Mouse (Mus musculus): ENCODE data around the gene Hist1h2ap.

The Hist1h2ap gene

DNA sequence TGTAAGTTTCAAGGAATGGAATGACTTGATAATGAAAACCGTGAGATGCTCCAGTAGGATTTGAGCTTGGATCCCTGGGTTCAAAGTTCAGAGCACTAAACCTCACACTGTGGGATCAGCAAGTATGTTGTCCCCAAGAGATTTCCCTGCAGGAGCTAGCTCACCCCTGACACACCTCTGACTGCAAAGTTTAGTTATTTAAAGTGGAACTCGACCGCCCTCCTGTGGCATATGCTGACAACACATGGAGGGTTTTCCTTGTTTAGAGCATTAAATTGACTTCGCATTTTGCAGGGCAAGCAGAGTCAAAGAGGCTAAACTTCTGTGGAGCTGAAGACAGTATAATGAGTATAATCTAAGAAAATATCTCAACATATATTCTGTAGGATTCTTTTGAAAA is 30.2 kb downstream of the Hist1h2ap start:
- WGBS, result no CpG with 5 or more reads among the region's 4 CpGs

DNA sequence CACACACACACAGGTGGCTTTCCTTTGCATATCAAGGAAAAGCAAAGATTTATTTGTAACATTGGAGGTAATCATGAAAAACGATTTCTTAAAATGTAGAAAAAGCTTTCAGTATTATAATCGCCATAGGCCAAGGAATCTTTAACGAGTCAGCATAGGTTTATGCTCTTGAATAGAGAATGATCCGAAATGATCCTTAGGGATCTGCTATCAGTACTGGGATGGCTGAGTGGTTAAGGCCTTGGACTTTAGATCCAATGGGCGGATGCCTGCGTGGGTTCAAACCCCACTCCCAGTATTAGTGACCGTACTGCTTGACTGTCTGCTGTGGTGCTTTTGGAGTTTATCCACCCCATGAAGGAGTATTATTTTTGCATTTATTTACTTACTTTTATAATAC is 37.7 kb downstream of the Hist1h2ap start:
- 93% methylated on average over 7 of the region's 7 CpGs for WGBS

DNA sequence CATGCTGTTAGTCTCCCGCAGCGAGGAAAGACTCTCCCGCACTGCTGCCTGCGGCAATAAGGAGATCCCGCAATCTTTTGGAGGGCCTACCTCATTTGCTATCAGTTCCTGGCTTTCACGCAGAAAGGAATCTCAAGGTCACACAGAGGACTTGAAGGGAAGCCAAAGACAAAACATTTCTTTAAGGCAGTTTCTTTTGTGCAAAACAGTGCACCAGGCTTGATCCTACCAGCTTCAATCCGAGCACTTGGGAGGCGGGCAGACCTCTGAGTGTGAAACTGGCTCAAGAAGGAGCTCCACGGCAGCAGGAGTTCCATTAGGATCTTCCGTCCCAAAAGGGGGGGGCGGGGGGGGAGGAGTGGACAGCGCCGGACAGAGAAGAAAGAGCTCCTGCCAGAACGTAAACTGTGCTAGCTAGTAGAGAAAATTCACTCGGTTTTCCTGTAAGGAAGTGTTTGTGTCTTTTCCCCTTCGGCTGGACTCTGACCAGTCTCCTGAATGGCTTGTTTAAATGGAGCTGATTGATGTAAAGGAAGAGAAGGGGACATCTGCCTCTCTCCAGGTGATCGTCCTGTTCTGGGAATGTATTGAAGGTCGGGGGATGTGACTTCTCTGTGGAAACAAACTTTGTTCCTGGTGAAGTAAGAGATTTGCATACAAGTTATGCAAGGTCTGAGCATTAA is 42.6 kb downstream of the Hist1h2ap start:
- WGBS, result 15% methylated on average over 17 of the region's 18 CpGs

DNA sequence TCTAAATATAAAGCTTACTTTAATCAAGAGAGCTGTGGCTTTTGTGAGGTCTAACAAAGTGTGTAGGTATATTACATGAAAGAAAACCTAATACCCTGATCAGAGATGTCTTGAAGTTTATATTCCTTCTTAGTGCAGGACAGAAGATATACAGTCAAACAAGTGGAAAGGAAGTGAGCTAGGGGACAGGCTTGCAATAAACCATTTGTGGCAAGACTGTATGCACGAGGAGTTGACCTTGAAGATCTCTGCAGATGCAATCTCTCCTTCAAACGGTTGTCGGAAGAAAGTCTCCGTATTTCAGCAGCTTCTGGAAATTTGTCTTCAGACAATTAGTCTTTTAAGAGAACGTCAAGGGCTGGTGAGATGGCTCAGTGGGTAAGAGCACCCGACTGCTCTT is 43.4 kb downstream of the Hist1h2ap start:
- 71% methylated on average over 6 of the region's 6 CpGs for WGBS

DNA sequence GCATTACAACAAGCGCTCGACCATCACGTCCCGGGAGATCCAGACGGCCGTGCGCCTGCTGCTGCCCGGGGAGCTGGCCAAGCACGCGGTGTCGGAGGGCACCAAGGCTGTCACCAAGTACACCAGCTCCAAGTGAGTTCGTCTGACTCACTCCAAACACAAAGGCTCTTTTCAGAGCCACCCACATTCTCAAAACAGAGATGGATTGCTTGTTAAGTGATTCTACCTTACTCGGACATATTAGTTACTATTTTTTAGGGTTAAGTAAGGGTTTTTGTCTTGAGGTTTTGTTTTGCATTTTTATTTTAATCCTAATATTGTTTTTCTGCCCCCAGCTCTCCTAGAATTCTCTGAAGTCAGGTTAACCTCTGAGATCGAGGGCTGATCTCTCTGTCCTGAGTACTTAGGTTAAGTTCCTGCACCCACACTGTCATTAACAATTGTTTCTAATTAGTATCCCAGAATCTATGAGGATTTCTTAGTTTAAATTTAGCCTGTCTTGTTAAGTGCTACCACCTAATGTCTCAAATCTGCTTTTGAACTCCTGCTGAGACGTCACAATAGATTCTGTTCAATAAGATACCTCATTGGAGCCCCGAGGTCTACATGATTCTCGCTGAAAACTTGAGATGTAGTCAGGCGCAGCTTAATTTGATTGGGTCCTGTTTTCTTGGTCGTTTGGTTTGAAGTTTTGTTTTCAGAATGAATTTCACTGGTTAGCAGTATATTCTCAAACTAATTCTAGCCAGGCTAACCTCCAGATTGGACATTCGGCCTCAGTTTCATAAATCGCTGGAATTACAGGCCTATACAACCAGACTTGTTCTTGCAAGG is 45.3 kb downstream of the Hist1h2ap start:
- WGBS, result 29% methylated on average over 19 of the region's 21 CpGs

DNA sequence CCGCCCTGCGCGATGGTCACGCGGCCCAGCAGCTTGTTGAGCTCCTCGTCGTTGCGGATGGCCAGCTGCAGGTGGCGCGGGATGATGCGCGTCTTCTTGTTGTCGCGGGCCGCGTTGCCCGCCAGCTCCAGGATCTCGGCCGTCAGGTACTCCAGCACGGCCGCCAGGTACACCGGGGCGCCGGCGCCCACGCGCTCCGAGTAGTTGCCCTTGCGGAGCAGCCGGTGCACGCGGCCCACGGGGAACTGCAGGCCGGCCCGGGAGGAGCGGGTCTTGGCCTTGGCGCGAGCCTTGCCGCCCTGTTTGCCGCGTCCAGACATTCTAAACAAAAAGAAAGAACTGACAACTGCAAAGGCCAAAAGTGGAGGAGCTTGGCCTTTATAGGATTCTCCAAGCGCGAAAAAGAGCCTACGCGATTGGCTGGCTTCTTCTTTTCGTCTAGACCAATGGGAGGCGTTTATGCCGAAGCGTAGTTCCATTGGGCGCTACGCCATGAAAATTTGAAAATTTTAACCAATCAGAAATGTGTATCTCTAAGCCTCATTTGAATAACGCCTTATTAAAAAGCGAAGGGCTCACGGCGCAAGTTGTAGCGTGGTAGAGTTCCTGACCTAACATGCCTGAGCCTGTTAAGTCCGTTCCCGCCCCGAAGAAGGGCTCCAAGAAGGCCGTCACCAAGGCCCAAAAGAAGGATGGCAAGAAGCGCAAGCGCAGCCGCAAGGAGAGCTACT is 46.2 kb downstream of the Hist1h2ap start, which contains the start of the genes Hist1h2an and Hist1h2bp:
Hist1h2an (minus strand) TSS at position 320 of the 731 bp plus-strand sequence.
Hist1h2bp (plus strand) TSS at position 563 of the 731 bp plus-strand sequence.
- WGBS, result under 1% methylated on average over 43 of the region's 63 CpGs

DNA sequence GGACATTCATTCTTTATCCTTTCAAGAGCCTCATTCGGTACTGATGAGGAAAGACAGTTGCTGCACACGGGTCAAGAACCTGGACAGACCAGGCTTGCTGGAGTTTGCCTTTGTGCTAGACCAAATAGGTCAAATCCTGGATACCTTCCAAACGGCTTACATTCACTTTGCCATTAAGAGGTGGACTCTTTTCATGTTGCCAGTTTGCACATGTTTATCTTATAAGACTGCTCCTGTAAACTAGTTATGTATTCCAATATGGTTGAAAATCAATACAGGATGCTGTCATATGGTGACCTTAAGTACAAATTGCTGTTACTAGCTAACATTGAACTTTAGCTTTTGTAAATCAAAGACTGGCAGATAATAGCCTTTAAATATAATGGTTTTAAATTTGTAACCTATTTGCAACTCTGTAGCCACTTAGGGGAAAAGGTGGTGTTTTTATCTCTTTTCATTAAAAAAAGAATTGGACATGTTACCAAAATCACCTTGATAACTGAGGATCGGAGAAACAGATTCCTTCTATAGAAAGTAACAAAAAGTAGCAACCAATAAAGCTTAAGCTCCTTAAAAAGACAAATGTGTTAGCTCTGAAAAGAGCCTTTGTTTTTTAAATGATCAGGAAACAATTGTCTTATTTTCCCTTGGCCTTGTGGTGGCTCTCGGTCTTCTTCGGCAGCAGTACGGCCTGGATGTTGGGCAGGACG is 47.0 kb downstream of the Hist1h2ap start:
- WGBS, result 15% methylated on average over 8 of the region's 8 CpGs

DNA sequence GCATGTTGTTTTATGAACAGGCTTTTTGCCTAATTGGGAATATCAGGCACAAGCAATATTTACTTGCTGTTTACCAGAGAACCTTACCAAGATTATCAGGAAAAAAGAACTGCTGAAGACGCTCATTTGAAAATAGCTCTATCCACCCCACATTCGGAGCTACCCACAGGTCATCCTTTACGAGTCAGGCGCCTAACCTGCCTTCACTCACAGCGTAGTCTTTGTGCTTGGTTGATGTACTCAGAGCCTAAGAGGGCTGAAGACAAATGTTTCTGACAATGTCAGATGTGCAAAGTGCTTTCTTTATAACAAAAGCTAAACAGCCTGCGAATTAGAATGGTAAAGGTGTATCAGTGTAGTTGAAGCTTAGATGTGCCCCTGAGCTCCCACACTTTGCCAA is 49.0 kb downstream of the Hist1h2ap start:
- 34% methylated on average over 6 of the region's 6 CpGs for WGBS

DNA sequence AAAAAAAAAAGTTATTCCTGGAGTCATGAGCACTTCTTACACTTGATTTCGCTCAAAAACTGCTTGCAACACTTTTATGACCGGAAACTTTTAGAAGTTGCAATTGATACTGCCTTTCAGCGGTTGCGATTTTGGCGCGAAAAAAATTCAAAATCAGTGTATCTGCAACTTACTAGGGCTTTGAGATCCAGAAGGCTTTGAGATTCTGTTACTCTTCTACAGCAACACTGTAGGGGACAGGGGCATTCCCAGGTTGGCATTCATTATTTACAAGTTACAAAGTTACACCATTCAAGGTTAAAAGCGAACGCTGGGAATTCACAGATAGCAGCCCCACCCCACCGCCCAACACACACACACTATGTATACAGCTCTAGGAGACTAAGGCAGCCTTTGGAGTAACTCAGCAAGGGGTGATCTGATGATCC is 49.6 kb downstream of the Hist1h2ap start:
- WGBS, result 2% methylated on average over 9 of the region's 9 CpGs

DNA sequence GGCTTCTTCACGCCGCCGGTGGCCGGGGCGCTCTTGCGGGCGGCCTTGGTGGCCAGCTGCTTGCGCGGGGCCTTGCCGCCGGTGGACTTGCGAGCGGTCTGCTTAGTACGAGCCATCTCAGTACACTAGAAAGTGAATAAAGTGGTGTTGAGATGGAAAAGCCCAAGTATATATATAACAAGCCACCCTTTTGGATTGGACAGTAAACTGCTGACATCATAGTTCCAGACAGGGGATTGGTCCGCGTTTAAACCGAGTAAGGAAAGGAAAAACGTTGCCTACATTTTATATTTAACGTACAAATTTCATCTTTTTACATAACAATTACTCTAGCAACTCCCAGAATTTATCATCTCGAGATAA is 50.1 kb downstream of the Hist1h2ap start, which contains the start of gene Hist1h3i:
Hist1h3i (minus strand) TSS at position 116 of the 363 bp plus-strand sequence.
- WGBS, result under 1% methylated on average over 15 of the region's 20 CpGs

All from cerebral cortex, adult 2 months (tissue).